Mouse (Mus musculus) cerebellum, adult 9-10 months (tissue): Measurements from ENCODE around the gene Isyna1.

Experiments
- DNase-seq: peaks from one replicate; pipeline ENCODE4 v3.0.0; 2022

Gene Isyna1

GRCm38 (mm10) chr8:70593961-70594609 is at the start of gene Isyna1:
Isyna1 (plus strand) TSS chr8:70594373.
- peak; percentile 72 for DNase-seq

- no peak for DNase-seq
Measured at GRCm38 (mm10) chr8:70546412-70546811, 47.8 kb upstream of the Isyna1 start.

GRCm38 (mm10) chr8:70547762-70548161 is 46.4 kb upstream of the Isyna1 start:
- DNase-seq: no peak

- no peak for DNase-seq
Measured at GRCm38 (mm10) chr8:70549412-70550184, 44.6 kb upstream of the Isyna1 start.

- no peak for DNase-seq
Measured at GRCm38 (mm10) chr8:70551558-70552161, 42.5 kb upstream of the Isyna1 start.

GRCm38 (mm10) chr8:70552836-70553235 is 41.3 kb upstream of the Isyna1 start:
- DNase-seq: no peak

- DNase-seq: peak; percentile 88
Measured at GRCm38 (mm10) chr8:70553740-70554139, 40.4 kb upstream of the Isyna1 start.

GRCm38 (mm10) chr8:70555079-70555747 is 39.0 kb upstream of the Isyna1 start:
- DNase-seq: no peak

GRCm38 (mm10) chr8:70558334-70558733 is 35.8 kb upstream of the Isyna1 start:
- DNase-seq: no peak

GRCm38 (mm10) chr8:70558983-70559382 is 35.2 kb upstream of the Isyna1 start:
- no peak for DNase-seq

GRCm38 (mm10) chr8:70560096-70560495 is 34.1 kb upstream of the Isyna1 start:
- DNase-seq: no peak

- DNase-seq: no peak
Measured at GRCm38 (mm10) chr8:70560564-70560963, 33.6 kb upstream of the Isyna1 start.

- DNase-seq: no peak
Measured at GRCm38 (mm10) chr8:70561357-70561756, 32.8 kb upstream of the Isyna1 start.

GRCm38 (mm10) chr8:70561809-70562535 is 32.2 kb upstream of the Isyna1 start:
- DNase-seq: no peak

GRCm38 (mm10) chr8:70562802-70563201 is 31.4 kb upstream of the Isyna1 start:
- no peak for DNase-seq

- no peak for DNase-seq
Measured at GRCm38 (mm10) chr8:70563763-70564387, 30.3 kb upstream of the Isyna1 start.

- DNase-seq: no peak
Measured at GRCm38 (mm10) chr8:70564696-70565235, 29.4 kb upstream of the Isyna1 start.

GRCm38 (mm10) chr8:70565561-70565960 is 28.6 kb upstream of the Isyna1 start:
- DNase-seq: no peak

GRCm38 (mm10) chr8:70570360-70570759 is 23.8 kb upstream of the Isyna1 start:
- DNase-seq: no peak

GRCm38 (mm10) chr8:70570990-70571389 is 23.2 kb upstream of the Isyna1 start:
- peak; percentile 74 for DNase-seq

- no peak for DNase-seq
Measured at GRCm38 (mm10) chr8:70574302-70574701, 19.9 kb upstream of the Isyna1 start.

GRCm38 (mm10) chr8:70574915-70575314 is 19.3 kb upstream of the Isyna1 start:
- DNase-seq: peak; percentile 83
